Mouse (Mus musculus): ENCODE results near the gene Ftl1.
"Not testable (repeated sequence)": the region's sequence is repeated elsewhere in the genome, so short reads cannot be mapped to it uniquely, and the experiment has no call there.

Ftl1 gene

GRCm38 (mm10) chr7:45476453-45476852 lies 16.8 kb upstream of the Ftl1 start:
- no peak for DNase-seq (ENCODE audit: low spot score)

DNA sequence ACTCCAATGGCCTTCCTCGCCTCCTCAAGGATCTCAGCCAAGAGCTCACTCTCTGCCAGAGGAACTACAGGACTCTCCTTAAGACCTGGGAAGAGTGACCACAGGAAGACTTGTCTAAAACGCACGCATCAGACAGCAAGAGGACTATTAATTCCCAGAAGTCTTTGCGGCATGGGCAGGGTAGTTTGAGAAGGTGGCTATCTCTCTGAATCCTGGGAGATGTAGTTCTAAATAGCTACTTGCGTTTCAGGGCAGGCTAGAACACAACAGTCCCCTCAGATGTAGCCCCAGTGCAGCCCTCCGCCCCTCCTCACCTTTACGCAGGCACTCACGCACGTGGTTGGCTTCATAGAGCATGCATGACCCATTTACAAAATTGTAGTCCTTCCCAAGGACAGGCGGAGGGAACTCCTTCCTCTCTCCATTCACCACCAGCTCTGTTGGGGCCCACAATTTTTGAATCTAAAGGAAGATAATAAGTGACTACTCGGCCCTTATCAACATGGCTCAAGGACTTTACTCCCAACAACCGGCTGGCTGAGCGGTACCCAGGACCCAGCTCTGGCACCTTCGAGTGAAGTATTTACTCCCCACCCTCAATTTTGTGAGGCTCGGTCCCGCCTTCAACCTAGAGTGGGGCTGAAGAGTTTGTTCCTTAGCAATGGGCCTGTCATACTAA lies 15.7 kb upstream of the Ftl1 start:
- no peak for DNase-seq (ENCODE audit: low spot score)

DNA sequence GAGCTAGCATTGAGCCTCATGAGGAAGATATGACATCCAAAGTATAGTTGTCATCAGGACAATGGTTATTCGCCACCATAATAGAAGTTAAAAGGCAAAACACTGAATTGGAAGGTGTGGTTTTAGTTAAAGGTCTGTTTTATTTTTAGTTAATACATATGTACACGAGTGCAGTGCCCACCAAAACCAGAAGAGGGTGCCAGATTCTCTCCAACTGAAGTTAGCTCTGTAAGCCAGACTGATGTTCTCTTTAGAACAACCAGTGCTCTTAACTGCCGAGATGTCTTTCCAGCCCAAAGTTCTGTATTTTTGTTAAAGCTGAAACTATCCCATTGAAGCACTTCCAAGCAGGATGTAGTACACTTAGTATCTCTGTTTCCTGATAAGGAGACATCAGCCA lies 11.2 kb upstream of the Ftl1 start:
- DNase-seq (ENCODE audit: low spot score): peak; percentile 67

DNA sequence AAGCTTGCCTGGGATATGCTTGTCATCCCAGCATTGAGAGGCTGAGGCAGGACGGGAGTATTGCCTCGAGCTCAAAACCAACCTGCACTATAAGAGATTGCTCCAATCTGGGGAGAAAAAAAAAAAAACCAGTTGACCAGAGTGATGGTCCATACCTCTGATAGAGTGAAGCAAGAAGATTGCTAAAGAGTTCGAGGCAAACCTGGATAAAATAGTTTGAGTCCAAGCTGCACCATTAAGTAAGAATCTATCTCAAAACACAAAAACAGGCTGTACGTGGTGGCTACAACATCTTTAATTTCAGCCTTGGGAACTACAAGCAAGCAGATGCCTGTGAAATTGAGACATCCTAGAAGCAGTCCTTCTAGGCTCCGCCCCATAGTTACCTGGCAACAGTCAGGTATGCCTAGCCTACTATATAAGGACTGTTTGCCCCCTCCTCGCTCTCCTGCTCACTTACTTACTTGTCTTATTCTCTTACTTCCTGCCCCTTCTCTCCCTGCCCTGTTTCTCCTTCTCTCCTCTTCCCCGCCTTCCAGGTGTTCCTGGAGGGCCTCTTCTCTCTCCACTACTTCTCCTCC lies 7.5 kb upstream of the Ftl1 start:
- DNase-seq (ENCODE audit: low spot score): no peak

- peak; percentile 93 for DNase-seq (ENCODE audit: low spot score)
Observed at GRCm38 (mm10) chr7:45466283-45467089, 6.8 kb upstream of the Ftl1 start, which contains the start of gene Bax. Gene Bax (minus strand): TSS chr7:45466898.

DNA sequence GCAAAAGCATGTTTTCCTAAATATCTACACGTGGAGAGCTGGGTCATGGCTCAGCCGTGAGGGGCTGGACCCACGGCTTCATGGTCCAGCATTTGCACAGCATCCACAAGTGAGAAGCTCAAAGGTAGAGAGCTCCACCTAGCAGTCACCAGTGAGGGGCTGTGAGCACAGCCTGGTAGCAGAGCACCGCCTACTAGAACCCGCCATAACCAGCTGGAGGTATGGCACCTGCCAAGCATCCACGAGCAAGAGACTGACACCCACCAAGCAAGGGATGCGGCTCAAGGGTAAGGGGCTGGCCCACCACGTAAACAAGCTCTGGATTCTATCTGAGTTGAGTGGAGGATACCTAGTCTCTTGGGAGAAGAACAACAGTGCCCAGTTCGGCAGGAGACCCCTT lies 5.9 kb upstream of the Ftl1 start:
- DNase-seq (ENCODE audit: low spot score): no peak

DNA sequence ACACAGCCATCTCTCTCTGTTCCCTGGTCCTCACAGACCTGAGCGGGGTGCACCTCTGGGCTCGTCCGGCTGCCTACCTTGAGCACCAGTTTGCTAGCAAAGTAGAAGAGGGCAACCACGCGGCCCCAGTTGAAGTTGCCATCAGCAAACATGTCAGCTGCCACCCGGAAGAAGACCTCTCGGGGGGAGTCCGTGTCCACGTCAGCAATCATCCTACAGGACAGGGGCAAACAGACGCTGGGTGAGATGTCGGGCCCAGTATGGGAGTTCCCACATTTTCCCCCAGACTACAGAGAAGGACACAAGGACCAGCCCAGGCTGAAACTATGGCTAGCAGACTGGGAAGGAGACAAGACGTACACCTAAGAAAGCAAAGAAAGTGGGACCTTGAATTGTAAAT lies 5.4 kb upstream of the Ftl1 start:
- no peak for DNase-seq (ENCODE audit: low spot score)

GRCm38 (mm10) chr7:45463987-45464778 lies 4.5 kb upstream of the Ftl1 start:
- DNase-seq (ENCODE audit: low spot score): no peak

DNA sequence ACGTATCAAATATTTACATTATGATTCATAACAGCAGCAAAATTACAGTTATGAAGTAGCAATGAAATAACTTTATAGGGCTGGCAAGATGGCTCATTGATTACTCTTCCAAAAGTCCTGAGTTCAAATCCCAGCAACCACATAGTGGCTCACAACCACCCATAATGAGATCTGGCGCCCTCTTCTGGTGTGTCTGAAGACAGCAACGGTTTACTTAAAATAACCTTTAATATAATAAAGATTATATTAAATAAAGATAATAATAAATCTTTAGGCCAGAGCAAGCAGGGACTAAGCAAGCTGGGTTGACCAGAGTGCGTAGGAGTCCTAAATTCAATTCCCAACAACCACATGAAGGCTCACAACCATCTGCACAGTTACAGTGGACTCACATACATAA lies 3.2 kb upstream of the Ftl1 start:
- DNase-seq (ENCODE audit: low spot score): not testable (repeated sequence)

- no peak for DNase-seq (ENCODE audit: low spot score)
Observed at GRCm38 (mm10) chr7:45462325-45462724, 2.6 kb upstream of the Ftl1 start.

- no peak for DNase-seq (ENCODE audit: low spot score)
Observed at GRCm38 (mm10) chr7:45461781-45462180, 2.1 kb upstream of the Ftl1 start.

DNA sequence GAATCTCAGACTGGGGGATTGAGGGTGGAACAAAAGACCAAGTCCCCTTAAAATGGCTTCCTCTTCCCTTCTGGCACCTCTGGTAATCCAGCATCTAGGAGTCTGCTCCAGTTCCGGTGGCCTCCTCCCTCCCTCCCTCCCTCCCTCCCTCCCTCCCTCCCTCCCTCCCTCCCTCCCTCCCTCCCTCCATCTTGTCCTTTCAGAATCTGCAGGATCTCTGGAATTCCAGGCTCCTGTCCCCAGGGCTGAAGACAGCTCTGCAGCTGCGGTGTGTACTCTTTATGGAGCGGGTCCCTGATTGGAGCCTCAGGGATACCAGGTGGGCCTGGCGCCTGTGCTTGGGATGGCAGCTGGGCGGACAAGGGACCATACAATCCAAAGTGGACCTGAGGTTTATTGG lies 1.6 kb upstream of the Ftl1 start:
- DNase-seq (ENCODE audit: low spot score): no peak

DNA sequence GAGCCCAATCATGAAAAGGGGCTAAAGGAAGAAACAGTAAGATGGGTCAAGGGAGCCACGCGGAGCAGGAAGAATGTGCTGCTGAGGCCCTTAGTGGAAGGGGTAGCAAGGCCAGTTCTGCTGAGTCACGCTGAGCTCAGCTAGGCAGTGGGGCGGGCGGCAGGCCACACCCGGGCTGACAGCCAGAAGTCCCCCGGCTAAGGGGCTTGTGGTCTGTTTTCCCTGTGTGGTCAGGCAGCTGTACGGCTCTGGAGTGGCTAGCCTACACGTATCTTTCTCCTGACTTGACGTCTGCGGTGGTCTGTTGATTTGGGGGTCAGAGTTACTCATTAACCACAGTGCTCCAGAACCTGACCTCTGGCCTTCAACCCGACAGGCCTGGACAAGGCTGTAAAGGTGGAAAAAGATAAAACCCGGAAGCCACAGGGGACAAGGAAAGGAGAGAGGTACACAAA lies 1.2 kb upstream of the Ftl1 start:
- DNase-seq (ENCODE audit: low spot score): no peak

GRCm38 (mm10) chr7:45460377-45460776 lies 693 bp upstream of the Ftl1 start:
- DNase-seq (ENCODE audit: low spot score): no peak

- peak; percentile 70 for DNase-seq (ENCODE audit: low spot score)
Observed at GRCm38 (mm10) chr7:45458748-45459563, 728 bp downstream of the Ftl1 start.

DNA sequence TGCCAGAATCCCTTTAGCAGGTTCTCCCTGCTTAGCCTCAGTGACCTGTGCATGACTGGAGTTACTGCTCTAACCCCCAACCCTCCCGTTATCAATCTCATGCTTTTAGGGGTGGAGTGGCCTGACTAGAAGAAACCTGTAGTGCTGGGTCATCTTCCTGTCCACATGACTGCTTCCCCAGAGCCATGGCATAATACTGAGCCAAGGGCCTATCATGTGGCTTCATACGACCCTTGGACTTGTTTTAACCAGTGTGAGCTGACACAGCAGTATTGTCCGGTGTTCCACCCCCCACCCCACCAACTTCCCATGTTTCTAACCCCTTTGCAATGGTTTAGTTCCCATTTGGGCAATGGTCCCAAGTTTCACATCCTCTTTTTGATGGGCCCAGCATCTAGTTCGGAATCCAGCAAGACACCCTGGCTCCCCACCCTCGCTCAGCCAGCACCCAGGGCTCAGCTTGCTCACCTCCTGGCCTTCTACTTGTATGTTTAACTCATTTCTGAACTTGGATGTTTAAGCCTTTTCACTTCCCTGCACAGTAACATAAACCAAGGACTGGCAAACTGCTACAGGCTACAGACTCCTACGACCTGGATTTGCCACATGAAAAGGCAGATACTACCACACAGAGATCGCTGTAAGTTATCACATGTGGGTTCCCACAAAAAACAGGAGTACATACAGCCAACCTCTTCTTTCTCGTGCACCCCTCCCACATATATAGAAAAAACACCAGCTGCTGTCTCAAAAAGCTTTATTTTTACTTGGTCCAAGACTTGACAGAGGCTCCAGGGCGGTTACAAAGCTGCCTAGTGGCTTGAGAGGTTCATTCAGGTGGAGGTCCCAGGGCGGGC lies 2.3 kb downstream of the Ftl1 start:
- DNase-seq (ENCODE audit: low spot score): no peak

GRCm38 (mm10) chr7:45456721-45457203 lies 2.9 kb downstream of the Ftl1 start:
- no peak for DNase-seq (ENCODE audit: low spot score)

DNA sequence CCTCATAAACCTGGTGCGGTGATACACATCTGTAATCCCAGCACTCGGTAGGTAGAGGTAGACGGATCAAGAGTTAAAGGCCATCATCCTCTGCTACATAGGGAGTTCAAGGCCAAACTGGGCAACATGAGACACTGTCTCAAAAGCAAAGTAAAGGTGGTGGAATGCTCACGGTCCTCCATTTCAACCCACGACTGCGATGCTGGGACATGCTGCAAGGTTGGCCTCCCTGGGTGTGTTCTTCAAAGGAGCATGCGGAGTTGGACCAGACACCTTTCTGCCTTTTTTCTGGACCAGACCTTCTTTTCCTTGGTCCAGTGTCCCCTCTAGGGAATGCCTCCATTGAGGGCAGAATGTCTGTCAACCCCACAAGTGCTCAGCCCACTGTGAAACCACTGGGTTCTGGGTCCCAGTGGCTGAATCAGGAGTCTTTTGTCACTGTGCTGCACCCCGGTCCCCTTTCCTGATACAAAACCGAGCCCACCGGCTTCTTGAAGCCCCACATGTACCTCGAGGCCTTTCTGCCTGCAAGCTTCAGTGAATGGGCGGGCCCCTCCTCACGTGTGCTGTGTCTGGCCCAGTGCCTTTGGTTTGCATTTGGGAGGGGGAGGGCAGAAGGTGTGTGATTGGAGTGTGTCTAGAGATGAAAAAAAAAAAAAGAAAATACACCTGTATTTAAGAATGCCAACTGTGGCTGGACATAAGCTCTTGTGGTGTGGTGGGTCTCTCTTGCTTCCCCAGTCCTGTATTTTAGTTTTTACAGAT lies 3.6 kb downstream of the Ftl1 start:
- no peak for DNase-seq (ENCODE audit: low spot score)

GRCm38 (mm10) chr7:45454971-45455370 lies 4.7 kb downstream of the Ftl1 start:
- no peak for DNase-seq (ENCODE audit: low spot score)

Data from T-cell, adult 2 months (primary cell).